Mouse (Mus musculus): ENCODE results near the gene Prdm16.

DNA sequence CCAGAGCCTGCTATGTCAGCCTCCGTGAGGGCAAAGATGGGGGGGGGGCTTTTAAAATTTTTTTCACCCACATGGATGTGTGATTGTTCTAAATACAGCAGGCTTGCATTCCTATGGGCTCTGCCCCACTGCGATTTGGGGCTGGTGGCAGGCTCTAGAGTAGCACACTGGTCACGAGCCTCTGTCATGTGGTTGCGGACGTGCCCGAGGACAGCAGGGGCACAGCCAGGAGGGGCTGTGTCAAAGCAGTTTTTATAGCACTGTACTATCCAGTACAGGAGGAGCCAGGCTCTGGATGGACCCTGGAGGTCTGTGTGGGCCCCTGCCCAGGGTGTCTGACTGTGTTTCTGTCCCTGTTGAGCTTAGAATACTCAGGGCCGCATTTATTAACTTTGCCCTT lies 306.7 kb downstream of the Prdm16 start:
- TF ChIP-seq CTCF (IDR thresholded peaks at IDR 0.05; ENCODE audit: low read depth), result no peak
- TF ChIP-seq EP300 (IDR thresholded peaks at IDR 0.05; ENCODE audit: low read depth), result no peak

All from liver, postnatal 0 days (tissue).